Mouse (Mus musculus) thymus, postnatal 10 days (tissue): ENCODE data around the gene Dtx4.
"Not testable (repeated sequence)": the region's sequence is repeated elsewhere in the genome, so short reads cannot be mapped to it uniquely, and the experiment has no call there.

Experiments used
- DNase-seq, 2 experiments: peaks; one replicate each; pipeline ENCODE4 v3.0.0; 2021; ENCODE audit warnings: low spot score in 2 of 2

Dtx4 gene

DNA sequence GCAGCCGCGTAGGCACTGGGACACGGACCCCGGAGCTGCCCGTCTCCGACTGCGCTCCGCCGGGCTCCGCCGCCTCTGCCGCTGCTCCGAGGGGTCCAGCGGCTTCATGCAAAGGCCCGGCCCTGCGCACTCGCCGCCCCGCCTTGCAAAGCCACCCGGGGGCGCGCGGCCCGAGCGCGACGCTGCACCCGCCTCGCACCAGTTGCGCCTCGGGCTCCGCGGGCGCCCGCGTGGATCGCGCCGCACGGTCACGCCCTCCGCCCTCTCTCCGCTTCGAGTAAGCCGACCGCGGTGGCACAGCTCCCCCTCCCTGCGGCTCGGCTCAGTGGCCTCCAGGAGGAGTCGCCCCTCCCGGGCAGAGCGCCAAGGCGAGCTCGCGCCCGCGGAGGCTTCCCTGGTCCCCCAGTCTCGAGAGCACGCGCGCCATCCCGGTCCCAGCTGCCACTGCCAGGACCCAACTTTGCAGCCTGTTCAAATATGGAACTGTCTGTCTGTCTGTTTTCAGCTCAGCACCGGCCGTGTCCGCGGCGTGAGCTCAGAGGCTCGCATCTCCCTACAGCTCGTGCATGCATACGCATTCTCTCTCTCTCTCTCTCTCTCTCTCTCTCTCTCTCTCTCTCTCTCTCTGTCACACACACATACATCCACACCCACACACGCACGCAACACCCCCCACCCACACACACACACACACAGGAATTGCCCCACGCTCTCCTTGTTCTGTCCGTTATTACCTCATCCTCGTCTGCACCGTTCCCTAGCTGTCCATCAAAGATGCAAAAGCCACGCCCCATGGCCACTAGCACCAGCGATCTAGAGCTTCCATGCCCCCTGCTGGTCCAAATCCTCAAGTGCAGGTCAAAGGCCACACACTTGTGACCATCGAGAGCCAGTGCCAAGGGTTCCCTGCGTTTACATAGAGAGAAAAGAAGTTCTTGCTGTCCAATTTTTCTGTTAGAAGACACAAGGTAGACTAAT is at the start of gene Dtx4:
TSS of gene Dtx4 (minus strand) at position 85 of the 978 bp plus-strand sequence.
- peak; percentile 81 to 91 for DNase-seq

DNA sequence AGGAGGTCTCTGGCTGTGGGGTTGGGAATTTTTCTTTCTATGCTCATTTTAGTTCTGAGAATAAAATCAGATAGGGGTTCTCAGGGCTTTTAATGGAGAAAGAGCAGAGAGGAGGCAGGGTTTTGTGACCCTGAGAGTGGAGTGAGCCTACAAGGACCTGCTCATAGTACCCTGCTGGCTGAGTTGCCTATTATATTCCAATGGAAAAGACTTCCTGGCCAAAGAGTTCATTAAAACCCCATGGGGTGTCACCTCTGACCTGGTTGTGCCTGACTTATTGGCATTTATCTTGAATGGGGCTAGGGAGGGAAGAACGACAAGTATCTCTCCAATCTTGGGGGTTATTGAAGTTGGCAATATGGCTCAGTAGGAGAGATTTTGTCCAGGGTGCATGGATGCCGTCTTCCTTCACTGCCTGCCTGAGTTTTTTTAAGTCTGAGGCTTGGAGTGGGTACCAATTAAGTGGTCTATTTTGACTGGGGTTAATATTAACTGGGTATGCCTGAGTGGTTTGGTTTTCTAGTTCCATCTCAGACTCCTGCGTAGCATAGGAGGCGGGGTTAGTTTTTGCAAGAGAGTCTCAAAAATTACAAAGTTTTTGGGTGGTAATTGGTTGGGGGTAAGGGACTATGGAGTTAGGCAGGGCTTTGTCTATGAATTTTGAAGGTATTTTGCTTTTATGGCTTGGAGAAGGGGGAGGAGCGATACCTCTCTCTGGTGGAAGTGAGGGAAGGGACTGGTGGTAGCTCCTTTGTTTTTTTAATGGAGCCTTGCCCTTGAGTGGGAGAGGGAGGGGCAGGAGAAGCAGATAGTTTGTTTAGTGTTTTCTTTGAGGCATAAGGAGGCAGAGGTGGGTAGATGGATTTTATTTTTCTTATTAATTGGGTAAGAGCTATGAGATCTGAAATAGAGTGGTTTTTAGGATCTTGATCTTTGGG is 49.0 kb upstream of the Dtx4 start:
- no peak for DNase-seq

DNA sequence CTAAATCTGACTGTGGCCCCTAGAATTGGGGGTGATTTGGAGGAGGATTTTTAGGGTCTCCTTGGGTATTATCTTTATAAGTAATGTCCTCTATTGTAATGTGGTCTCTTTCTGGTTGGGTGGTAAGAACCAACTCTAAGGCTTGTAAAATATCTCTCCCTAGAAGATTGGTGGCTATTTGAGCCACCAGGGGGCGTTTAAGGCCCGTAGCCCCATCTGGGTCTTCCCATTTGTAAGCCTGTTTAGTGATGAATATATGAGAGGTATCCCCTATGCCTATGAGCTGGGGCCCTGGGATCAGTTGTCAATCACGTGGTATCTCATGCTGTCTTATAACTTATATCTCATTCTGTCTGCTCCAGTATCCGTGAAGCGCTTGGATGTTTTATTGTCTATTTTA is 47.9 kb upstream of the Dtx4 start:
- no peak for DNase-seq

DNA sequence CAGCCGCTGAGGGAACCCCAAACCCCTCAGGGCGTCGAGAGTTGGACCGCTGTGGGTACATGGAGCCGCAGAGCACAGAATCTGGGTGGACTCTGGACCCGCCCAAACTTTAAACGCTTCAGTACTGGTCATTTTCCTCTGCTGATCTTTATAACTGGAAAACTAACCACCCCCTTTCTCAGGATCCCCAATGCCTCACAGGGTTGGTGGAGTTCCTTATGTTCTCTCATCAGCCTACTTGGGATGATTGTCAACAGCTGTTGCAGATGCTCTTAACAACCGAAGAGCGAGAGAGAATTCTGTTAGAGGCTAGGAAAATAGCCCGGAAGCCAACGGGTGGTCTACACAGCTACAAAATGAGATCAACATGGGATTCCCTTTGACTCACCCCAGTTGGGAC is 44.2 kb upstream of the Dtx4 start, which contains the start of gene Fam111a:
TSS of gene Fam111a (plus strand) at position 301 of the 400 bp plus-strand sequence.
- DNase-seq: not testable (repeated sequence)

DNA sequence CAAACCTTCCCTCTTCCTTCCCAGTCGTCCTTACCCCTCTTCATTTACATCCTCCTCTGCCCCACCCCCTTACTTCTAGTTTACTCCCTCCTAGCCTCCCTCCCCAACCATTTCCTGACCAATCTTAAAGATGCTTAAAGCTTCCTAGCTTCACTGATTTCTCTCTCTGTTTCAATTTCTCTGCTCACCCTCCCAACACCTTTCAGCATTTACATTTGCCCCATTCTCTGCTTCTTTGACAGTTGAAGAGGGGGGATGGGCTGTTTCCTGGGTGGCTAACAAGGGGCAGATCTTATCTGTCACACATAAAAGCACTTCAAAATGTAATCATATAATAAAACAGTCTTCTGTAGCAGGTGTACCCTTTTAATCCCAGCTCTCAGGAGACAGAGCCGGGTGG is 40.4 kb upstream of the Dtx4 start:
- peak; percentile 73 to 80 for DNase-seq

DNA sequence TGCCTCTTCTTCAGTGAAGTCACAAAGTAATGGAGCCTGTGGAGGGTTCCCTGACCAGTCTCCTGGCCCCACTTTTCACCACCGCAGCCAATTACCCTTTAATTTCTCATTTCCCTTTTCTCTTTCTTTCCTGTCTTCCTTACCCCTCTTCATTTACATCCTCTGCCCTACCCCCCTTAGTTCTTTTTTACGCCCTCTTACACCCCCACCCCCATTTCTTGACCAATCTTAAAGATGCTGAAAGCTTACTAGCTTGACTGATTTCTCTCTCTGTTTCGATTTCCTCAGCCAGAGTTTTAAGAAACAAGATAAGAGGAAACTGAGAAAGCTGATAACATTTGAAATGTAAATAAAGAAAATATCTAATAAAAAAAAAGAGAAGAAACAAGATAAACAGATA is 39.5 kb upstream of the Dtx4 start:
- no peak for DNase-seq

DNA sequence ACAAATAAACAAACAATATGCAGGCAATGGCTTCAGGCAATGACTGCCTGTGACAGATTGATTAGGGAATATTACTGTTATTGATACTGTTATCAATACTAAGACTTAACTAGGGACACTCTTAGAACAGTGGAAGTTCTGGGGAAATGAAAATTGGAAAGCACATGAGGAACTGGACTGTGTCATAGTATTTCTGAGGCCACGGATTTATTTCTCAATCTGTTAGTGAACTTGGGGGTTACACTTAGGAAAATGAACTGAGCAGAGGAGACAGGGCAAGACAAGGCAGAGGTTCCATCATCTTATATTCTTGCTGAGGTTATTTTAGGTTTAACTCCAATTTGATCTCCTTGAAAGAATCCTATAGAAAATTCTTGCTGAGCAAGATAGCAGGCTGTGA is 38.7 kb upstream of the Dtx4 start:
- DNase-seq: no peak

DNA sequence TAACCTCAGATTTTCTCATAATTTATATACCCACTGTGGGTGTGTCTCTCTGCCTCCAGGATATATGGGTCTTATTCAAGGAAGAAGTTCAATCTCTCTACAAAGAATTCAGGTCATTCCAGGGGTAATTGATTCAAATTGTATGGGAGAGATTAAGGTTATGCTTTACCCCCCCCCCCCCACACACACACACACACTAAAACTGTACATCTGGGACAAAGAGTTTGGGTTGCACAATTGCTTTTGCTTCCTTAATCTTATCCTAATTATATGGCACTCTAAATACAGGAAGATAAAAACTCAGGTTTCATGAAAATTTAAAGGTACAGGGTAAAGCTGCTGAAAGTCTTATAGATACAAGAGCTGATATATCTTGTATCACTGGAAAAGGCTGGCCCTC is 35.9 kb upstream of the Dtx4 start:
- no peak for DNase-seq

DNA sequence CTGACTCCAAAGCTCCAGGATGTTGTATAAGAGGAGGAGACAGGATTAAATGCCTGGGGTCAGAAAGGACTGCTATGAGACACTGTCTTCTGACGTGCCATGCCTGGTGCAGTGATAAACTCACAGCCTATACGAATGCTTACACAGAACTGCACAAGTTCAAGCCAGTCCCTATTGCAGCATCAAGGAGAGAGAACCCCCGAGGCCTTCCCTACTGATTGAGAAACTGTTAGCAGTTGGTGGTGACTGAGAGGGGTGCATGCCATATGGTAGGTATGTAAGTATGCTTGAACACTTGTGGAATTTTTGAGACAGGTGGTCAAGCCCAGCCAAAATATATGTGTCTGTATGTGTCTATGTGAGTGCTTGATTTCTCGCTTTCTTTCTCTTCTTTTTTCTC is 22.1 kb upstream of the Dtx4 start:
- DNase-seq: no peak

DNA sequence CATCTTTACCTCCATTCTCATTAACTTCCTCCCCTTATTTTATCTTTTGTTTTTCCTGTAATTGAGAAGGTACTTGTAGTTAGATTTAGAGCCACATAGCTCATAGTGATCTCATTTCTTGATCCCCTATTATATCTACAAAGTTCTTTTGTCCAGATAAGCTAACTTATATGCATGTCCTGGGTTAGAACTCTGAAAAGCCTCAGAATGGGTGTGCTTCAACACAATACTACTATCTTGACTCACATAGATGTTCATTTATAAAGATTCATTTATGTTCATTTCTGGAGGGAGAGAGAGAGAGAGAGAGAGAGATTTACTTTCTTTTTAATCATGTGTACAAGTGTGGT is 17.3 kb upstream of the Dtx4 start:
- no peak for DNase-seq

DNA sequence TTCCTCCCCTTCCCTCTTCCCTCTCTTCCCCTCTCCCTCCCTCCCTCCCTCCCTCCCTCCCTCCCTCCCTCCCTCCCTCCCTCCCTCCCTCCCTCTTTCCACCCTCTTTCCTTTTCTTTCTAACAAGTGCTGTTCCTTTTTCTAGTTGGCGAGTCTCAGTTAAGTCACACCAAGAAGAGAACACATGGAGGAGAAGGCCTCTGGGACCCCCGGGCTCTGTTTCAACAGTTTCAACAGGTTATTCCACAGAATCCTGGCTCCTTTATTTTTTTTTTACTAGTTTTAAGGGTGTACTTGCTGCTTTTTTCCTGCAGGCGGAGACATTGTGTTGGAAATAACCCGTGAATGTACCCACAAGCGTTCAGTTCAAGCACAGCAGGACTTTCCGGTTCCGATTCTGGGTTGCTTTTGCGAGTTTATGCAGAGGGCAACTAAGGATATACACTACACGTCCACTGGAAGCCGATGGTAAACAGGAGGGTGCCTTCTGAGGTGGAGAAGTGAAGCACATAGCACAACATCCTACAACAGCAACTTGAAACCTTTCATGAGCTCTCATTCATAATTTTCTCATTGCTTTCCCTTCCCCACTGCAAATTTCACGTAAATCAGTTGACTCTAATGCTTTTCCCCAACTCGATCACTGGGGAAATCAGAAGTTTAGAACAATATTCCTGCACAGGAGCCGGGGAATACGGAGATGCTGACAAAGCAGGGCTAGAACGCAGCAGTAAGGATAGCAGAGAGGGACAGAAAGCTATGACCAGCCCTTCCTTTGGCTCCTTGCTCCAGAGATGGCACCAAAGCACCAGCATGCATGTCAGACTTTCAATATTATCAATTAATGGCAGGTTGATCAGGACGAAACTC is 16.7 kb upstream of the Dtx4 start:
- DNase-seq: peak; percentile 25 to 46

DNA sequence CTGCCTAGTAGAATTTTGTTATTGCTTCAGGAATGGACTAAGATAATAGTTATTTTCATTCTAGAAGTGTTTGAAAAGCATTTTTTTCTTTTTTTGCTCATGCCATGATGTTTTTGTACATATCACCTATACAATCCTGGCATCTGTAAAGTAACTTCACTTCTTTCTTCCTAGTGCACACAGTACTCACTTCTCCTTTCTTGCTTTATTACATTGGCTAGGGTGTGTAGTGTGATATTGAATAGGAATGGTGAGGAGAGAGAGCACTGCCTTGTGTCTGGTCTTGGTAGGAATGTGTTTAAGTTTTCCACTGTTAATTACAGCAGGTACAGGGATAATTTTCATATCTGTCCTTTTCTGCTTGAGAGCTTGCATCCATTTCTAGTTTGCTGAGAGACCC is 13.4 kb upstream of the Dtx4 start:
- DNase-seq: no peak

DNA sequence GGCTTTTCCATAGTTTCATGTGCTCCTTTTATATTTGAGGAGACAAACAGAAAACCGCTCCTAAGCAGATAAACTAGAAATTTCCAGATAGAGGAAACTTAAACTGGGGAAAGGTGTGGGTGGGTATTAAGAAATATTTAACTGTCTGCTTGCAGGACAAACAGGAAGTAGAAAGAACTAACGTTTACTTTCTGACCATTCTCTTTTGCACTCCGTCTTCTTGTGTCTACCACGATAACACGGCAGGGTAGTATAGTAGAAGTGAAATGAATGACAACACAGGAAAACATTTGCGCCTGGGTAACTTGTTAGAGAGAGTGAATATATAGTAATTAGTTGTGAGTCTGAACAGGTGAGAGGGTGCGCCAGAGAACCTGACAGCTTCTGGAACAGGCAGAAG is 1.5 kb upstream of the Dtx4 start:
- no peak for DNase-seq

DNA sequence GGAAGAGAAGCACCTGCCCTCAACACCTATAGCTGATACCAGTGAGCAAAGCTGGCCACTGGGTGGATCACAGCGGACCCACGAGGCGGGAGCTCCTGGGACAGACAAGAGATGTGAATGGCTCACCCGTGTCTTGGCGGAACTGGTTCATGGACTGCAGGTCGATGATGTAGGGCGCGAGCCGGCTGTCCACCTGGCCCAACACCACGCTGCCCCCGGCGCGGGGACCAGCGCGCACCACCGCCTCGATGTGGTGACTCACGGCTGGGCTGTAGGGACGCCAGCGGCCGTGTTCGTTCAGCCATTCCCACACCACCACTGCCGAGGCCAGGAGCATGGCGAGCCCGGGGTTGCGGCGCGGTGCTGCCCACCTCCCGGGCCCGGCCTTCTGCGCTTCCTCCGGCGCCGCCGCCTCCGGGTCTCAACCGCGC is 358 bp downstream of the Dtx4 start:
- DNase-seq: peak in 1 of 2 experiments; percentile 6

DNA sequence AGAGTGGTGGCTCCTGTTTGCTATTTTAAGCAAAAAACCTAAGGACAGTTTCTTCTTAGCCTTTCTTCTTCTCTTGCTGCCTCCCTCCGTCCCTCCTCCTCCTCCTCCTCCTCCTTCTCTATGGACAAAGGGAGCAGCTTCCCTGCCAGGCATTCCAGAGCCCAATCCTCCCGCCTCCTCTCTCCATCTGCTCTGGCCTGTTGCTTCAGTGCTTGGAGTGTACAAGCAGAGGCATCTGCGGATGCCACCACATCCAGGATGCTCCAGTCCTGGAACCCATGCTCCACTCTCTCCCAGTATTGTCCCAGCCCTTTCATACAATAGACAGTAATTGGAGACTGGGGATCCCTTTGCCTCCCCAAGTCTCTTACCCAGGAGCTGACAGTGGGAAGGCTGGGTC is 1.1 kb downstream of the Dtx4 start:
- no peak for DNase-seq

DNA sequence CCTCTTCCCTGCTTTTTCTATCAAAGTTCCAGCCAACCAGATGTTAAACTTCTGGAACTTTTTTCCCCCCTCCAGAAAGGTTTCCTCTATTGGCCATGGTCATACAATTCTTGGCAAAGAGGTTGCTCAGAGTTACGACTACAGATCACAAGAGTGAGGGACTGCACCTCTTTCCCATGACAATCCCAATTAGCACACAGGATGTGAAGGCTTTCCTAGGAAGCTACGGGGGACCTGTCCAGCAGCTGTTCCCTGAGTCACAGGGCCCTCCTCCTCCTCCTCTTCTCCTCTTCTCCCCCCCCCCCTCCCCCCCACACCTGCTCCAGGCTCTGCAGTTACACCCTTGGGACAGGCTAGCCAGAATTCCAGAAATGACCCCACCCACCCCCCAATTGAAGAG is 1.8 kb downstream of the Dtx4 start:
- no peak for DNase-seq

DNA sequence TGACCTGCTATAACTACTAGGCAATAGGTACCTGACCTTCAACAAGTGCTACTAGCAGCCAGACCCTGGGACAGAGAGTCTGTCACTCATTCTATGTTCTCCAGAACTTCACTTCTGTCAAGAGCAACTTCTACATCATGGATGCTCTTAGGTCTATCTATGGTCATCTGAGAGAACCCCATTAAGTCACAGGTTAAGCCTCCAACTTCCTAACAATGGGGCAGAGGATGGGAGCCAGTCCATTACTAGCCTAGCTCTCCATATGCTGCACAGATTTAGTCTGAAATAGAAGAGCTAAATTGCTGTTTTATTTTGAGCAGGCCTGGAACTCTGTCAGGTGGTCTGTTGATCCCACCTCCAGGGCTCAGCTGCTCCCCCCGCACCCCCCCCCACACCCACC is 2.3 kb downstream of the Dtx4 start:
- no peak for DNase-seq

DNA sequence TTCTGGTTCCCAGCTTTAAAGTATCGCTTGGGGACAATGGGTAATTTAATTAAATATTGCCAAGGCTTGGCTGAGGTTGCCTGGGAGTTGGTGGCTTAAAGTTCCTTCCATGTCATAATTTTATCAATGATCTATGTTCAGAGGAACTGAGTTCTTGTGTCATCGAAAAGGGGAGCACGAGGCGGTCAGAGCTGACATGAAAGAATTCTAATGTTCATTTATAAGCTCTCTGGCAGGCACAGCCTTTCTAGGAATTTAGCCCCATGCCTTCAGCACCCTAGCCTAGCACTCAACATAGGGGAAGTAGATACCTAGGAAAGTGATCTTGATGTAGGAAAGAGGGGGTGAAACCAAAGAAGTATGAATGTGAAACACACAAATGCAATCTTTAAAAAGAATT is 2.9 kb downstream of the Dtx4 start:
- no peak for DNase-seq

DNA sequence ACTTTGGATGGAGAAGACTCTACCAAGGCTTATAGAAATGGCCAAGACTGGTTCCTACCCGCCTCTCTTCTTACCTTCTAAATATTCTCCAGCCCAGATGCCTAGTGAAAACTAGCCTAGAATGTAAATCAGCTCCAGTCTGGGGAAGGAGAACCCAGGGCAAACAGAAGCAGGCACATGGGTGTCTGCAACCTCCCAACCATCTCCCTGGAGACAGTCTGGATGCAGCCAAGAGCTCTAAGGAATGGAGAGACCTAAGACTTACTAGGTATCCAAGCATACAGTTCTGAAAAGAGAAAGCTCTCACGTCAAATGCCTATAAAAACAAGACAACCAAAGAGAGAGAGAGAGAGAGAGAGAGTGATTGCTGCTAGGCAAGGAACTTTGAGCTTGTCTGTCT is 3.3 kb downstream of the Dtx4 start:
- no peak for DNase-seq

DNA sequence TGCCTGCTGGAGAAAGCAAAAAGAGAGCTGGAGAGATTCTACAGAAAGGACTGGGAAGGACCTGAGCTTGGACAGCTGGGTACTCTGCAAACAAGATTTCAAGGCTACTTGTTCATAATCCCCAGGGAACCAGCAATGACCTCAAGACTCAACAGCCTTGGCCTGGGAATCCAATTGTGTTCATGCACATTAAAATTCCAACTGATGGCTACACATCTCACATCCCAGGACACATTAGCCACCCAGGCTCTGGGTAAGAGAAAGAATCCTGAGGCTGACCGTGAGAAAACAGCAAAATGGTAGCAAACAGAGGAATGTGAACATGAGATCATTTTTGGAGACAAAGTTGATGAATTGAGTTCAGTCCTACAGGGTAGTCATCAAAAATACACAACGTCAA is 5.0 kb downstream of the Dtx4 start:
- DNase-seq: no peak

DNA sequence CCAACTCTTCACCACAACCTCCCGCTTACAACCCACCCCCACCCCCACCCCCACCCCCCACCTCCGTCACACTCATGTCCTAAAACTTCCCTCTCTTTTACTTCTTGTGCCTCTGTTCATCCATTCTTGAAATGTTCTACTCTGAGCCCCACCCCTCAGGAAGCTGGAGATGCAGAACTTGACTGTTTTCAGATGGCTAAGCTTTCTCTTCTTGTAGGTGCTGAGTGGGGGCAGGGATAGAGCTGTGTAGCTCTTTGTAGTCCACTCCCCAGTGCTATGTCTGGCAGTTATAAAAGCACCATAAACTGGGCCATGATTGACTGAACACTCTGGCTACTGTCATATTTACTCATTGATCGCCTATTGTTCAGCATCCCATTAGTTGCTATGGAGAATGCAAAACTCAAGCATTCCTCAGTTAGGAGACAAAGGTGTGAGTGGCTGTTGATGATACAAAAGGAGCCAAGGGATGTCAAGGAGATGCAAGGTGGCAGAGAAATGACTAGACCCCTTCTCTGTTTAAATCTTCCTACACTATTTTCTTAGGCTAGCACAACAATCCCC is 6.2 kb downstream of the Dtx4 start:
- no peak for DNase-seq

DNA sequence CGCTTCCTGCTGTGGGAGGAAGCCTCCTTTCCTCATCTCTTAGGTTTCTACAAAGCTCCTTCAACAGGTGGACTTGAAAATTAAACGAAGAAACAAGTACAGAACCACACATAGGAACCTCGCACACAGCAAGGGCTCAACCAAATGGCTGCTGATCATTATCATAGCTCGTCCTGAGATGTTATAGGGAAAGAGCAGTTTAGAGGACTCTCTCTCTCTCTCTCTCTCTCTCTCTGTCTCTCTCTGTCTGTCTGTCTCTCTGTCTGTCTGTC is 7.1 kb downstream of the Dtx4 start:
- DNase-seq: no peak
